Mouse (Mus musculus): Measurements from ENCODE around the gene Crocc. TPM values are rescaled to one million over a fixed set of nuclear protein-coding genes. Genes with fewer than 3 reads are reported as not detected.
A peak's percentile ranks its signal among the peaks of the same experiment; 100 is the strongest.

Gene Crocc
- total RNA-seq, 2 experiments from 2014 or later = 5.1 to 5.4 TPM

DNA sequence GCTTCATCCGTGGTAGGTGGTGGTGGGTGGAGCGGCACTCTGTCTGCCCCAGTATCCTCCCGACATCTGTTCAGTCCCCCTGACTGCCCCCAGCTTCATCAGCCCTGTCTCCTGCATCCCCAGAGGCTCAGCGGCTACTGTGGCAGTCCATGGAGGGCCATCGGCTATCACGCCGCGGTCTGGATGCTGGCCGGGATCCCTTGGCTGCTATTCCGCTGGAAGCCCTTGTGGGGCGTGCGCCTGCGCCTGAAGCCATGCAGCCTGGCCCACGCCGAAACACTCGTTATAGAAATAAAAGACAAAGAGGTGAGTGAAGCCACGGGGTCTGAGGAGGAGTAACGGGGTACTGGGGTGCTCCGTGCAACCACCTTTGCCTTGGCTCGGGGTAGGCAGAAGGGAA lies 68.1 kb downstream of the Crocc start:
- DNase-seq (ENCODE audit: low spot score) = no peak
- intact Hi-C loops (cut with DNase I) = no loop called here

DNA sequence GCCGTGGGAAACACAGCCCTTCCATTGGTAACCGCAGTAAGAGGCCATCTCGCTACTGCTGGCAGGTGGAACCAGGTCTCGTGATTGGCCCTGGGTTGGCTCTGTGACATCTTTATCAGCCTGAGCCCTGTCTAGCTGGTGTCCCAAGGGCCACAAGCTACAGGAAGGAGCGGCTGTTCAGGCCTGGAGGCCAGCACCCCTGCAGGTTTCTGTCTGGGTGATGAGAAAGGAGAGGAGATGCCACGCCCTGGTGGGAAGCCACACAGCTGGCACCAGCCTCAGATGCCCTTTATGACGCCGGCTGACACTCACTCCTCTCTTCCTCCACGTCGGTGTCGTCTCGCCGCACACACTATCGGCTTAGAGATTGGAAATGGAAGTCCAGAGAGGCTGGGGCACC lies 70.9 kb downstream of the Crocc start:
- intact Hi-C loops (cut with DNase I) = no loop called here
- no peak for DNase-seq (ENCODE audit: low spot score)

DNA sequence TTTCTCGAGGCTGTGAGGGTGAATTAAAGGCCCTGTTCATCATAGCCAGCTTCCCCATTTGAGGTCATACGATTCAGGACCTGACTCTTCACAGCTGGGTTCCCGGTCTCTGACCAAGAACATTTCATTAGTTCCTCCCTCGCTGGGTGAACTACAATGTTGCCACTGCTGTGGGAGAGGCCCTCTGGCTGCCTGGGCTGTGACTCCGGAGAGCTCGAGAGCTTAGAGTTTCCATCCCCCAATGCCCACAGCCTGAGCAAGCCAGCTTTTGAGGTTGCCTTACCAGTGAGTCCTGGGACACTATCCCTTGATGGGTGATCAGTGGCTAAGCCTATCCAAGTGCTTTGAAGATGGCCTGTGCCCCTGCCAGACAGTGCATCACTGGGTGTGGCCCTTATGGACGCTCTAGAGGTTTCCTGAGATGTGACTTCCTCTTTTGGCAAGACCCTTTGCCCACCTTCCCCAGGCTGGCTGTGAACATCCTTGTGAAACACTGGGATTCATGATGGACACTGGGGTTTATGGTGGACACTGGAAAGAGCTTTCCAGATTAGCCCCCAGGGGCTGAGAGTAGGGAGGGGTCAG lies 71.6 kb downstream of the Crocc start:
- no peak for DNase-seq (ENCODE audit: low spot score)
- intact Hi-C loops (cut with DNase I) = no loop called here

DNA sequence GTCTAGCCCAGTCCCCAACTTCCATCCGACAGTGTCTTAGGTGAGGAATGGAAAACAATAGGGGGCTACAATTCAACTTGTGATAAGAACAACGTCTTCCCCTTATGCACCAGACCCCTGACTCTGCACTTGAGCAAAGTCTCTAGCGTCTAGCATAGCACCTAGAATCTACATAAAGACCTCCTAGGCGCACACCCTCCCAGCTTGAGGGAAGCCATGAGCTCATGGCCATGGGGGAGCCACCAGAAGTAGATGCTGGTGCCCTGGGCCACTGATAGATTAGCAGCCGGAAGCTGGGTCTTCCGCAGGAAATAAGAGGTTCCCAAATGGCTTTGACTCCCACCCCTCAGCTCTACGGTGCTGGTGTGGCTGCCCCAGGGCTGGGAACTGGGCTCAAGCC lies 72.9 kb downstream of the Crocc start:
- intact Hi-C loops (cut with DNase I) = no loop called here

DNA sequence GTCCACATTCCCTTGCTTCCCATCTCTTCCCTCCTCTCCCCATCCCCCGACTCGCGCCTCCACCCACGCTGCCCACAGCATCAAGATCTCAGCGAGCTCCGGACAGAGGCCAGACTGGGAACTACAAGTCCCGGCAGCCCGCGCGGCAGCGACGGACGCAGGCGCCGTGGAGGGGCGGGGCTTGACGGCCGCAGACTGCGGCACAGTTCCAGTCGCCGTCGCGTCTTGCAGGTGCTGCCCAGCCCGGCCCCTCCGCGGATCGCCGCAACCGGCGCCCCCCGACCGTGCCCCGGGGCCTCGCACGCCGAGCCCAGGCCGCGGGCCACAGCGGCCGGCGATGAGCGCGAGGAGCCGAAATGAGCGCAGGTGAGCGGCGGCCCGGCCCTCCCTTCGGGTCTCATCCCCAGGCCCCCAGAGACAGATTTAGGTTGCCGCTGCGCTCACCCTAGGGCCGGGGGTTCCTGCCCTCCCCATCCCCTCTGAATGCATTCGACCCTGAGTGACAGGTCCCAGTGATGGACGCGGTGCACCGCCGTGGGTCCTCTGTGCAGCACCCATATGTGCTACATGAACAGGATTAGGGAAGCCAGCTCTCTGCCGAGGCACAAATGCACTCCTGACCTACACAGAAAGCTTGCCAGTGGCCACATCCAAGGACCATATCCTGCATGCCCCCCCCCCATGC lies 73.5 kb downstream of the Crocc start, which contains the start of gene Atp13a2:
Atp13a2 (plus strand) TSS at position 163 of the 685 bp plus-strand sequence.
- intact Hi-C loops (cut with DNase I) = no loop called here

More for the DNA sequence above, 72.9 kb downstream of the Crocc start:
- DNase-seq (ENCODE audit: low spot score) = no peak

DNA sequence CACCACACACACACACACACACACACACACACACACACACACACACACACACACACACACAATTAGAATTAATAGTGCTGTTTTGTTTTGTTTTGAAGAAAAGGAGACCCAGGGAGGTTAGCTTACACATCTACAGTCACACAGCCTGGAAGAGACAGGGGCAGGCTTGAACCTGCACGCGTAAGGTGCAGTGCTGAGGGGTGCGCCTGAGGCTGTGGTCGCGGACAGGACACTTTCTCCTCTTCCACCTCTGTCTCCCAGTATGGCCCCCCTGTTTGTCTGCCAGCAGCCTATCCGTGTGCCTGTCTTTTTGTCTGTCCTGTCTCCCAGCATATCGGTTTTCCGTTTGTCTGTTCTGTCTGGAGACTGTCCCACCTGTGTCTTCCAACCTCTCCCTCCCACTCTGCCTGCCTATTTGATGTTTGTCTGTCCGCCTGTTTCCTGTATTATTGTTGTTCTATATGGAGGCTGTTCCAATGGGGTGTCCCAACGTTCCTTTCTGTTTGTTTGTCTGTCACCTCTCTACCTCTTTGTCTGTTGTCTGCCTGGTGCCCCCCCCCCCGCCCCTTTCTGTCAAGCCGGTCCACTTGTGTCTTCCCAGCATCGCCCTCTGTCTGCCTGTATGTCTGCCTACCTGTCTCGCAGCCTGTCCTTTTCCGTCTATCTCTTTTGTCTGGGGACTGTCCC lies 74.2 kb downstream of the Crocc start:
- DNase-seq (ENCODE audit: low spot score) = no peak
- intact Hi-C loops (cut with DNase I) = no loop called here

More for the DNA sequence above, 73.5 kb downstream of the Crocc start, which contains the start of gene Atp13a2:
- peak; percentile 78 for DNase-seq (ENCODE audit: low spot score)

DNA sequence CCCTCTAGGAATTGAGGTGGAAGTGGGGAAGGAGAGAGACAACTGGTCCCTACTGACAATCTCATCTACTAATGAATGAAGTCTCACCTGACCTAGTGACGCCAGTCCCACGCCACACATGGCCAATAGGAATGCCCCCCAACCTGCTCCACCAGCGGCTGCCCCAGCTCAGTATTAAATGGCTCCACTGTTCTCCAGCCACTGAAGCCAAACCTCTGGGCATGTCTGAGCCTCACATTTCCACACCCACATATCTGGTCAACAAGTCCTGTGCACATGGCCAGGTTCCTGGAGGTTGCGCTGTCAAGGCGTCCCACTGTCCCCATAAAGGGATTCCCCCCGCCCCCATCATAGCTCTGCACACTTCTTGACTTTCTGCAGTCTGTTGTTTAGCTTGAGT lies 75.8 kb downstream of the Crocc start:
- DNase-seq (ENCODE audit: low spot score) = no peak
- intact Hi-C loops (cut with DNase I) = loop anchor here (5.0 kb wide), 1 partner anchor 48 kb away; no protein-coding TSS in a partner anchor

DNA sequence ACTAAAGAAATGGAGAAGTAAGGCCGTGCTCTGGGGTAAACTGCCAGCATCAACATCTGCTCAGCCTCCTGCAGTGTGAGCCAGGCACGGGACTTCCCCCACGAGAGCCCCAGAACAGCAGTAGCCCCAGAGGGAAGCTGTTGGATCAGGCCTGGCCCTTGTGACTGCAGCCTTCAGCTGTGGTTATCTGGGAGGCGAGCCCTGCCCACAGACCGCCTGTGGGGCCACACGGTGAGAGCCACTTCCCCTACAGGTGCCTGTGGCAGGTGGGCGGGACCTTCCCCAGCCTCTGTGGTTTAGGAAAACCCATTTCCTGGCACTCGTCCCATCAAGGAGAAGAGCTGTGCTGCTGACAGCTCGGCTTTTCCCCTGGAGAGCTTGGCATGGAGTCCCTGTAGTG lies 76.9 kb downstream of the Crocc start:
- DNase-seq (ENCODE audit: low spot score) = peak; percentile 56
- intact Hi-C loops (cut with DNase I) = loop anchor here (5.0 kb wide), 1 partner anchor 49 kb away; no protein-coding TSS in a partner anchor

DNA sequence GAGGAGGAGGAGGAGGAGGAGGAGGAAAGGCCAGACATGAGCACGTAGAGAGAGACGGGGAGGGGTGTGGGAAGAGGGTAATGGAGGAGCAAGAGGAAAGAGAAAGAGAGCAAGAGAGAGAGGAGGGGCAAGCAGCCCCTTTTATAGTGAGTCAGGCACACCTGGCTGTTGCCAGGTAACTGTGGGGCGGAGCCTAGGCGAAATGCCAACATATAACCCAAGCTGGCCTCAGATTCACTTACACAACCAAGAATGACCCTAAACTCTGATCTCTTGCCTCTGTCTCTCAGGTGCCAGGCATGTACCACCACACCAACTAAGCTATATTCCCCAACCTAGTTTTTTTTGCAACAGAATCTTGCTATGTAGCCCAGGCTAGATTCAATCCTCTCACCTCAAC lies 77.5 kb downstream of the Crocc start:
- no peak for DNase-seq (ENCODE audit: low spot score)
- intact Hi-C loops (cut with DNase I) = loop anchor here (5.0 kb wide), 1 partner anchor 49 kb away; no protein-coding TSS in a partner anchor

DNA sequence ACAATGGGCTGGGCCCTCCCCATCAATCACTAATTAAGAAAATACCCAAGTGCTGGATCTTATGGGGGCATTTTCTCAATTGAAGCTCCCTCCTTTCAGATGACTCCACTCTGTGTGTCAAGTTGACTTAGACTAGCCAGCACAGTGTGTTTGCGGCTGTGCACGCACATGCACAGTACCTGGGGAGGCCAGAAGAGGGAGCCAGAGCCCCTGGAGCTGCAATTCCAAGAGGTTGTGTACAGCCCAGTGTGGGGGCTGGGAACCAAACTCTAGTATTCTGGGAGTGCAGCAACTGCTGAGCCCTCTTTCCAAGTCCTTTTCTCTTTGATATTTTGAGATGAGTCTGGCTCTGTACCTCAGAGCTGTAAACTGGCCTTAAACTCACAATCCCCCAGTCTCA lies 78.7 kb downstream of the Crocc start:
- DNase-seq (ENCODE audit: low spot score) = no peak
- intact Hi-C loops (cut with DNase I) = loop anchor here (5.0 kb wide), 1 partner anchor 51 kb away; no protein-coding TSS in a partner anchor

DNA sequence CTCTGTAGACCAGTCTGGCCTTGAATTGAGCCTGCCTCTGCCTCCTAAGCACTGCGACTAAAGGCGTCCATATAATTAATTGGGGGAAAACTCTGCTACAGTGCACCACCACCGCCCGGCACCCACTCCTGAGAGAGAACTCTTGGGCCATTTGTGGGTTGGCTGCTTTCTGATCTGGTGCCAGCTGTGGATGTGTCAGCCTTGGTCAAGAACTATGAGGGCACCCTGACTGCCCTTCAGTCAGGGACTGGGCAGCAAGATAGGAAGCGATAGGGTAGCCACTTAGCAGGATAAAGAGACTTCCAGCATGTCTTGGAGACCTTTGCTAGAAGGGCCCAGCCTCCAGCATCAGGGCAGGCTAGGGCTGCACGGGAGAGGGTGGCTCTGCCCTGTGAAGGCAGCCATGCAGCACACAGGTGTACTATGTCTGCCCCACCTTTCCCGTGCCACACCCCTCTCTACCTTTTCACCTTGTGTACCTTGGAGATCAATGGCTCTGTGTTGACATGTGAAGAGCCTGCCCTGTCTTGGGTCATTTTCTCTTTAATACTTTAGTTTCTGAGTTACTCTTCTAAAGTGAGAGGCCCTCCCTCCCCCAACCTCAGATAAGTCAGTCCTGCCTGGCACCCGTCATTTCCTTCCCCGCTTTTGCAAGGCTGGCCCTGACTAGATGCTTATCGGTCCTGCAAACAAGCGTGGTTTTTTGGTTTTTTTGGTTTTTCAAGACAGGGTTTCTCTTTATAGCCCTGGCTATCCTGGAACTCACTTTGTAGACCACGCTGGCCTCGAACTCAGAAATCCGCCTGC lies 82.3 kb downstream of the Crocc start:
- no peak for DNase-seq (ENCODE audit: low spot score)

DNA sequence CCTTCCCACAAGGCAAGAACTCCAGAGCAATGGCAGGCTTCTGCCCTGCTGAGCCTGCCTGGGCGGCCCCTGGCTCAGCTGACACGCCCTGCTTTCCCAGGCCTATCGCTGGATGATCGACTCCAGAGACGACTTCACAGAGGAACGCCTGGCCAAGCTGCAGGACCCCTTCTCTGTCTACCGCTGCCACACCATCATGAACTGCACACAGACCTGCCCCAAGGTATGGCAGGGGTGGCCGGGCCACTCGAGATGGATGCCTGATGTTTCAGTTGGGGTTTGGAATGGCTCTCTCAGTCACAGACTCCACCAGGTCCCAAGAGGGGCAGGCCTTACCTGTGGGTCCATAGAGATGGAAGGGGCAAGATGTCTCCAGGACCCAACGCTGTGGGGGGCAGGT lies 83.1 kb downstream of the Crocc start:
- no peak for DNase-seq (ENCODE audit: low spot score)
- intact Hi-C loops (cut with DNase I) = no loop called here

More for the DNA sequence above, 82.3 kb downstream of the Crocc start:
- intact Hi-C loops (cut with DNase I) = no loop called here

DNA sequence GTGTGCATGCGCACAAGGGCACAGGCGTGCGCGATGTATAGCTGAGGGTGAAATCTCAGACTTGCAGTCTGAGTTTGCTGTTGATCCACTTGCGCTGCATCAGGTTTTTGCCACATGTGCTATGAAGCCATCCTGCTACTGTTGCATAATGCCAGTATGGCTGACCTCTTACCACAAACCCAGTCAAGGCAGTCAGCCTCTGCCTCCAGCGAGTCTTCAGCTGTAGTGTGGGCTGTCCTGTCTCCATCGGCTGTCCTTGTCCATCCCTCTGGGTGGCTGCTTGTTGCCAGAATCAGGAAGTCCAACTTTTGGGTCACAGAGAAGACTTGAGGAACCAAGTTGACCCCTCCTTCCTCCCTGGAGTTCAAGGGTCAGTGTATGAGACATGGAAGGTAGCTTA lies 85.0 kb downstream of the Crocc start:
- intact Hi-C loops (cut with DNase I) = no loop called here
- DNase-seq (ENCODE audit: low spot score) = no peak

DNA sequence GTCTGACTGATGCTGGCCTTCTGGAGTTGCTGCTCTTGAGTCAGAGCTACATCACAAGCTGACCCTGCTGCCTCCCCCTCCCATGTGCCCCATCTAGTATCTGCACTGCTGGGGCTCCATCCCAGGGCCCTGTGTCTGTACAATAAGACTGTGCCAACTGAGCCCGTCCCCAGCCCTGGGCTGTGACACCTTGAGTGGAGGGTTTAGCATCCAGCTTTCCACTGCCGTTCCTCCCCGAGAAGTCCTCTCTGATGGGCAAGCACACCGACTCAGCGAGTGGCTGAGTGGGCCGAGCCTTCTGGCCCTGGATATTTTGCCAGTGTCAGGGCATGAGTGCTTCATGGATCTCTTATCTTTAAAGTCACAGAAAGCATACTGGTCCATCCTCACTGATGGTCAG lies 85.9 kb downstream of the Crocc start:
- intact Hi-C loops (cut with DNase I) = no loop called here
- DNase-seq (ENCODE audit: low spot score) = no peak

DNA sequence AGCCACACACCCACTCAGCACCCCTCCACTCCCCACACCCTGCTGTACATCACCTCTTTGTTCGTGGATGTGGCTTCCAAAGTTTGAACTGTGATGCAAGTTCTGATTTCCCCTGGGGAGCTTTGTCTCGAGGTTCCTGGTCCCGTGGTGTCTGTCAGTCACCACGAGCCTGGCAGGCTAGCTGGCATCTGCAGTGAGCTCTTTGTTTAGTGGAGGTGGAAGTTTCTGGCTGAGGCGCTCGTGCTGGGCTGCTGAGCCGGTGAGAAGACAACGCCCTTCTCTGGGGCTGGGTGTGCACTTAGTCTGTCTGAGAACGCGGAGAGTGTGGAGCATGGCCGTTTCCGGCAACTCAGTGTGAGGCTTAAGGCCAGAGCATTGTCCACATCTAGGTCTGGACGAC lies 88.7 kb downstream of the Crocc start:
- intact Hi-C loops (cut with DNase I) = no loop called here
- no peak for DNase-seq (ENCODE audit: low spot score)

DNA sequence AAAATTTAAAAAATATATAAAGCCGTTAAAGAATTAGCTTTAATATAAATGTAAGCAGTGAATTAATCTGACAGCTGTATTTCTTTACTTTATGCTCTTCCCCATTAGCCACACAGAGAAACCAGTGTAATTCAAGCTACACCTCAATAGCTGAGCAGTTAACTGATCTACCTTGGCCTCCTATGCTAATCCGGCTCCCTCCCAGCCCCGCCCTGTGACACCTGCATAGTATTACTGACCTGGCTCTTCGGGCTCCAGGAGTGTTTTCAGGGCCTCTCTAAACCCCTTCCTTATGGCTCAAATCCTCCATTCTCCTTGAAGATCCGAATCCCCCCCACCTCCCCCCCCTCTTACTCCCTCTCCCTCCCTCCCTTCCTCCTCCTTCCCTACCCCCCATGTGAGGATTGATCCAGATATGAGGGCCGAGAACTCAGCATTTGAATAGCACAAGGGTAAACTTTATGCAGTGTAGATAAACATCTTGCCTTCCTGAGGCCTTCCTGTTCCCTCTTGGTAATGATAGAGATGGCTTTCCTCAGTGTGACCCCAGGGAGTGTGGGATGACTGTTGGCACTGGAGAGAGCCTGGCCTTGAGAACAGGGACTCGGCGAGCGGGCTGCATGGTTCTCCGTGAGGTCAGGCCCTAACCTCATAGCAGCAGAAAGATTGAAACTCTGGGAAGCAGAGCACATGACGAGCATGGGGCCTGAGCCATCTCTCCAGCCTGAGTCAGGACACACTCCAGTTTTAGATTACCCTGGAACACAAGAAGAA lies 92.8 kb downstream of the Crocc start:
- no peak for DNase-seq (ENCODE audit: low spot score)
- intact Hi-C loops (cut with DNase I) = no loop called here

Measured in heart, postnatal 25 days (tissue).